Mouse (Mus musculus): ENCODE data around the gene Esyt3. TPM values are rescaled to one million over a fixed set of nuclear protein-coding genes. Genes with fewer than 3 reads are reported as not detected.

Esyt3 gene
- total RNA-seq, 2 experiments from 2014 or later = 0.29 to 0.61 TPM

DNA sequence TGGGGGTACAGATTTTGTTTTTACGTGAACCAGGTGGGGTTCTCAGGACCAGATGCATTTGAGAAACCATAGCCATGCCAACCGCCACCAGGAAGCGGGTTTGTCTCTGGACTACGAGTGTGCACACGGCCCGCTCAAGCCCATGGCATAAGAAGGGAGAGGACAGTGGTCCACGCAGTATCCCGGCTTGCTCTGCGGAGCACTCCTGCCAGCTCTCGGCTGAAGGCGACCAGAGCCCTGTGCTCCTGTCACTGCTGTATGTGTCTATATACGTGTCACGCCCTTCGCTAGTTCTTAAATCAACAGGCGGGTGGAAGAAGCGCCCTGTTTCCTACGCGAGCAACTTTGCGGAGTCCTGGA is 816 bp downstream of the Esyt3 start:
- no peak for DNase-seq (ENCODE audit: low spot score)
- intact Hi-C loops (cut with DNase I) = no loop called here

- no peak for DNase-seq (ENCODE audit: low spot score)
- intact Hi-C loops (cut with DNase I) = no loop called here
These were observed 2.4 kb downstream of the Esyt3 start for GRCm38 (mm10) chr9:99355971-99356370.

DNA sequence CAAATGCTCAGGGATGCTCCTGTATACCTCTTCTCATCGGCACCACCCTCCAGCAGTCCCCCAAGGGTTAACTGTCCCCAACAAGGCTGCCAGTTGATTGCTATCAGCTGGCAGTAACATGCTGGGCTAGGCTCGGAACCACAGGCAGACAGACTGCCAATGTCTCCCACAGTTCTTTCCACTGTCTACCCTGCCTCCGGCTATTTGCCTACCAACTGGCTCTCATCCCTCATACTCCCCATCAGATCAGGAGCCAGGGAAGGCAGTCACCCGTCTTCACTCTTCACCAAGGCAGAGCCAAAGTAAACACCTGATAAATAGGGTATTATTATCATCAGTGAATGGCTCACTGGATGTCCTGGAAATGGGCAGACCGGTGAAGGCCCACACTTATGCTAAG is 3.6 kb downstream of the Esyt3 start:
- no peak for DNase-seq (ENCODE audit: low spot score)
- intact Hi-C loops (cut with DNase I) = no loop called here

GRCm38 (mm10) chr9:99353390-99353789 is 5.0 kb downstream of the Esyt3 start:
- intact Hi-C loops (cut with DNase I) = no loop called here
- no peak for DNase-seq (ENCODE audit: low spot score)

GRCm38 (mm10) chr9:99352964-99353363 is 5.4 kb downstream of the Esyt3 start:
- DNase-seq (ENCODE audit: low spot score) = no peak
- intact Hi-C loops (cut with DNase I) = no loop called here

DNA sequence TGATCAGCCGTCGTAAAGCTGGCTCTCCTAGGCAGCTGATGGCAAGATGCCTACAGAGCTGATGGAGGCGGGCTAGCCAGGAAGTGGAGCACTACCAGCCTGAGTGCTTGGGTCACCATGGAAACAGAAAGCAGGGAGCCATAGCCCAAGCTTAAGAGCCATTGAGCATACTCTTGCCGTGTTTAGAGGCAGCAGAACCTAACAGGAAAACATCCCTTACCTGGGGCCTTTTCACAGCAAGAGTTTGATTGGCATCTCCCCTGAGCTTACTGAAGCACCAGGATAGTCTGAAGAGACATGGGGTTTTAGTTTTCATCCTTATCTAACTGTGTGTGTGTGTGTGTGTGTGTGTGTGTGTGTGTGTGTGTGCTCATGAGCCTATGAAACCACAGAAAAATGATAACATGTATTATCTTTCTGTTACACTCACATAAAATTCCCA is 13.0 kb downstream of the Esyt3 start:
- DNase-seq (ENCODE audit: low spot score) = no peak
- intact Hi-C loops (cut with DNase I) = no loop called here

DNA sequence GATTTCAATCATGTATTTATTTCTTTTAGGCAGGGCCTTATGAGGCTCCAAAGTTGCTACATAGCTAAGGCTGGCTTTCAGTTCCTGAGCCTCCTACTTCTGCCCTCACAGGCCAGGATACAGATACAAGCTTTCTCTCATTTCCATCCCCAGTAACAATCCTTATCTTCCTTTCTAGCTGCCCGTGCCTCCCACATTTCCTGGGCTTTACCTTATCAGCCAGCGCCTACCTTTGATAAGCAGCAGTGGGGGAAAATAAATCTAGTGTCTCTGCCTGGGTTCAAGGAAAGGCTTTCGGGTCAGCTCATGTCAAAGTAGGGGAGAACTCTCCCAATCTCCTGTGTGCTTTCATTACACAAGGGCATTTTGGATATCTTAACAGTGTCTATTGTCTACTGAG is 16.8 kb downstream of the Esyt3 start:
- no peak for DNase-seq (ENCODE audit: low spot score)
- intact Hi-C loops (cut with DNase I) = no loop called here

DNA sequence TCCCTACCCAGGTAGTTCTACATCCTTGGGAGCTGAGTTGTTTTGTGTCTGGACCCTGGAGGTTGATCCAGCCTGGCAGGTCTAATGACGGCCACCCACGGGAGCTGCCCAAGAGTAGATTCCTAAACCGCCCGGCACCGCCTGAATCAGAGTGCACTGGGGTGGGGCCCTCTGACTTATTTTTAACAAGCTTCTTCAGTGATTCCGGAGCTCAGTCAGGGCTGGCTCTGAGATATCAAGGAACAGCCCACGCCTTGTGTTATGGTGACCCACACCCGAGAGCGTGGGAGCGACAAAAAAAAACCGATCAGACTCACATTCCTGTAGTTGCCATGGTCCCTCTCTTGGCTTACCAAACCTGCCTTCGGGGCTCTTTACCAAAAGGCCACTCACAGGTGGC is 18.2 kb downstream of the Esyt3 start:
- no peak for DNase-seq (ENCODE audit: low spot score)
- intact Hi-C loops (cut with DNase I) = no loop called here

DNA sequence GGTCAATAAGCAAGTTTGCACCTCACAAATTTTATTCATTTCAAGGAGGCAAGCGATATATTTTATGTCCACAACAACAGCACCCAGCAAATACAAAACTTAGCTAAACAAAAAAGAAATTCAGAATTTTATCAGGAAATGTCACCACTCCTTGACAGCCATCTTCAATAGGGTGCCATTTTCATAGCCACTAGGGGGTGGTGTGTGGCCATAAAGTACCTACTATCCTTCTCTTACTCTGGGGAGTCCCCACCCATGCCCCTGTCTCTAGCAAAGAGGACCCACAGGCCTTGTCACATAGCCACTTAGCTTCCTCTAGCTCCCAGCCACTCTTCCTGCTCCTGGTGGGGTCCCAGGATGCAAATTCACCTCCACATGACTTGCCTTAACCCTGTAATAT is 19.2 kb downstream of the Esyt3 start:
- intact Hi-C loops (cut with DNase I) = no loop called here

GRCm38 (mm10) chr9:99338293-99338692 is 20.1 kb downstream of the Esyt3 start:
- intact Hi-C loops (cut with DNase I) = no loop called here
- no peak for DNase-seq (ENCODE audit: low spot score)

More for the DNA sequence above, 19.2 kb downstream of the Esyt3 start:
- DNase-seq (ENCODE audit: low spot score) = no peak

DNA sequence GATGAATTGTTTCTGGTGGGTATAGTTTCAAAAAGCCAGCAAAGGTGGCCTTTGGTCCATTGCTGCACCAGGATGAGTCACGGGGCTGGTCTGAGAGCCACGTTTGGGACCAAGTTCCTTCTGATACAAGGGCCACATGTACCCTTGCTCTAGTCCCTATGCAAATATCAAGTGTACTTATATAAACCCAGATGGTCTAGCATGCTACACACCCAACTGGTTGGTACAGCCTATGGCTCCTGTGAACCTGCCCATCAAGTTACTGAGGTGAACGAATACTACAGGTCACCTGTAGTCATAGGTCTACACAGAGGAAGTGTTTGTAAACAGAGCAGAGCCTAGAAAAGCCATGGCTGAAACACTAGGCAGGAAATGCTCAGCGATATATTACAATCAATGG is 21.8 kb downstream of the Esyt3 start:
- no peak for DNase-seq (ENCODE audit: low spot score)
- intact Hi-C loops (cut with DNase I) = no loop called here

DNA sequence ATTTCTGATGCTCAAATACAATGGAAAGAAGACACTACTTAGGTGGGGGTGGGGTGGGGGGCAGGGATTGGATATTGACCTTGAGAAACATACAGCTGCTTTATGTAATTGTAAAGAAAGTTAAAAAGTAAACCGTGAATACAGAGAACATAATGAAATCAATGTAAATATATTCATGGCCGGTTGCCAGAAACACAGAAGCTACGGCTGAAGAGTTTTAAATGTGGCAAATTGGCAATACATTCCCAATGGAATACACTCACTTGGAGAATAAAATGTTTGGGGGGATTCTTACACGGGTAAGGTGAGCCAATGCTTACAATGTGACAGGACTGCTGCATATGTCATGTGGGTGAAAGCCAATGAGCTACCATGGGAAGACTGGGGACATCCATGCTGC is 31.5 kb downstream of the Esyt3 start:
- DNase-seq (ENCODE audit: low spot score) = no peak
- intact Hi-C loops (cut with DNase I) = no loop called here

DNA sequence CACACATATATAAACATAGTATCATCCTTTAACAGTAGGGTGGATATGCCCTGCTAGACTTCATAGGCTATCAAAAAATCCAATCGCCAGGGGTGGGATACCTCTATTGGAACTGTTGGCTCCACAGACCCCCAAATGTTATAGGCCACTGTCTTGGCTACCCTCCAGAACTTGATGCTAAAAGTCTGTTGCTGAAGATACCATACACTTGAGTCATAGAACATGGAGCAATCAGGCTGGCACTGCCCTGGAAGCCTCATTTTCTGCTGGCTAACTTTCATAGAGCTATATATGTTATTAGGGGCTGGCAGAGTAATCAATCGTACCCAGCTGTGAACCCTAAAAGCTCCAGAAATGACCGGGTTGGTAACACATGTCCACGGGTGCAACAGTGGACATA is 32.4 kb downstream of the Esyt3 start:
- no peak for DNase-seq (ENCODE audit: low spot score)
- intact Hi-C loops (cut with DNase I) = no loop called here

- intact Hi-C loops (cut with DNase I) = no loop called here
- no peak for DNase-seq (ENCODE audit: low spot score)
These were observed 33.0 kb downstream of the Esyt3 start for GRCm38 (mm10) chr9:99325208-99325929.

- DNase-seq (ENCODE audit: low spot score) = no peak
These were observed 38.4 kb downstream of the Esyt3 start for GRCm38 (mm10) chr9:99320006-99320405.

GRCm38 (mm10) chr9:99319343-99319951 is 38.9 kb downstream of the Esyt3 start:
- intact Hi-C loops (cut with DNase I) = no loop called here
- DNase-seq (ENCODE audit: low spot score) = no peak

More at GRCm38 (mm10) chr9:99320006-99320405, 38.4 kb downstream of the Esyt3 start:
- intact Hi-C loops (cut with DNase I) = no loop called here

DNA sequence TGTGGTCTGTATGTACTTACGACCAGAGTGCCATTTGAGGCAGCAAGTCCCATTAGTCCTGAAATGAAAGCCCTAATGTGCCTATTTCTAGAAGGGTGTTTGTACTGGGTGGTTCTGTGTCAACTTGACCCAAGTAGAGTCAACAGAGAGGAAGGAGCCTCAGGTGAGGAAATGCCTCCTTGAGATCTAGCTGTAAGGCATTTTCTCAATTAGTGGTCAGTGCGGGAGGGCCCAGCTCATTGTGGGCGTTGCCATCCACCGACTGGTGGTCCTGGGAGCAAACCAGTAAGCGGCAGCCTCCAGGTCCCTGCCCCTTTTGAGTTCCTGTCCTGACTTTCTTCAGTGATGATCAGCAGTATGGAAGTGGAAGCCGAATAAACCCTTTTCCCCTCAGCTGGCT is 52.1 kb downstream of the Esyt3 start:
- intact Hi-C loops (cut with DNase I) = no loop called here
- DNase-seq (ENCODE audit: low spot score) = no peak

- intact Hi-C loops (cut with DNase I) = no loop called here
- DNase-seq (ENCODE audit: low spot score) = no peak
These were observed 54.1 kb downstream of the Esyt3 start for GRCm38 (mm10) chr9:99304296-99304695.

All from heart, postnatal 25 days (tissue).